Mouse (Mus musculus) mesoderm, embryonic 11.5 days (tissue): Measurements from ENCODE around the gene Depdc1b.

Source experiments
- DNase-seq: peaks from one replicate; pipeline ENCODE4 v3.0.0-alpha.2; 2012; ENCODE audit warnings: low read depth, low spot score

Gene Depdc1b

DNA sequence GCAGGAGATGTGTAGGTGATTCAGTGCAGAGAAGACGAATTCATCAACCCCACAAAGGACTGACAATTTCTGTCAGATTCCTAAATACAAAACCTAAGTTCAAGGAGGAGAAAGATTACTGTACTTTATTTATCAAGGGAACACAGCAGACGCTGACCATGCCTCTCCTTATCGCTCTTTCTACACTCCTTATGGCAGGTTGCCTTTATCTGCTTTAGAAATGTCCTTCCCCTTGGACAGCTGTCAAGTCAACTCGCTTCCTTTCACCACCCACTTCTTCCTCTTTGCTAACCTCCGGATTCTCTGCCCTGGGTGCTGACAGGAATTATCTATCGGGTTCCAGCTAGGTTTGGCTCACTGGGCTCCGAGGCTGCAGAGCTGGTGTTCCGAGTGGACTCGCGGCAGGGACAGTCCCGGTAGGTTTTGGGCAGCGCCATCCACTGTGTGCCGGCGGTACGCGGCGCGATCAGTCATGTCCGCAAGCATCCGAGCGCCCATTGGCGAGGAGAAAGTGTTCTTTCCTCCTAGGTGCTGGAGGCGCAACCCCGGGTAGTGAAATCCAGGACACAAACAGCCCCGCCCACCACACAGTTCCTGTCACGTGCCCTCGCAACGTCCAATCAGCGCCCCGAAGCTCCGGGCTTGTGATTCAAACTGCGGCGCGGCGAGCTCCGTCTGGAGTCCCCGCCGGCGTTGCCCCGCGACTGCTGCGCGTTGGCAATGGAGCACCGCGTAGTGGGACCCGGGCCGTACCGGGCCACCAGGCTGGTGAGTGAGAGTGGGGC, at the start of gene Depdc1b:
Gene Depdc1b, plus strand, starts transcription at position 631 of the 785 bp plus-strand sequence.
- DNase-seq, result peak; percentile 94

GRCm38 (mm10) chr13:108267841-108268634, 48.1 kb upstream of the Depdc1b start:
- no peak for DNase-seq

GRCm38 (mm10) chr13:108271458-108272148, 44.5 kb upstream of the Depdc1b start:
- no peak for DNase-seq

DNA sequence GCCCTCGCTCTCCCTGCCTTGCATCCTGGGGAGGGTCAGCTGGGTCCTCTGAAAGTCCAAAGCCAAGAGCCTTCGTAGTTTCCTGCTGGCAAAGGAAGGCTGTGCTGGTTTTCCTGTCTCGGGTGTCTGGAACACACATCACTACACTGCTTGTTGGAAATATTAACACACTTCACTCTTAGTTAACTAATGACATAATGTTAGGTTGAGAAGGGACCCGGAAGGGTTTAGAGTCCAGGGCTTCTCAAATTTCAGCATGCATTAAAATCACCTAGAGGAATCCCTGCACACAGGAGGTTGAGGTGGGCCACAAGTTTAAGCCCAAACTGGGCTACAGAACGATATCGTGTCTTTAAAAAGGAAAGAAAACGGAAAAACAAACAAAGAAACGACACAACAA, 43.8 kb upstream of the Depdc1b start:
- no peak for DNase-seq

GRCm38 (mm10) chr13:108273034-108273433, 43.1 kb upstream of the Depdc1b start:
- DNase-seq, result no peak

DNA sequence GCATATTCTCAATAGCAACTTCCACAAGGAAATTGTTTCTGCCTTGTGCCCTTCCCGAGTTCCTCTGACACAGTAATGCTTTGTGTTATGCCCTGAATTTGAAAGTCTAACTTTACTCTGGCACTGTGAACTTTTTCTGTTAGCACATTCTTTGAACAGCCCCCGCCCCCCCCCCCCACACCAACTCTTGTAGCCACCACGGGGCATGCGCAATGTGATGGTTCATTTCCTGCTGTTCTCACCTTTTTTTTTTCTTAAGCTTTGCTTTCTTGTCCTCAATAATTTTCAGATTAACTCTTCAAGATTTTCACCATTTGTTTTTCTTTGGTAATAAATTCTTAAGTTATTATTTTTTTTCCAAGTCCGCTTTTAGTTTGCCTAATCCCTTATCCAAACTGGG, 42.7 kb upstream of the Depdc1b start:
- DNase-seq, result peak; percentile 23

DNA sequence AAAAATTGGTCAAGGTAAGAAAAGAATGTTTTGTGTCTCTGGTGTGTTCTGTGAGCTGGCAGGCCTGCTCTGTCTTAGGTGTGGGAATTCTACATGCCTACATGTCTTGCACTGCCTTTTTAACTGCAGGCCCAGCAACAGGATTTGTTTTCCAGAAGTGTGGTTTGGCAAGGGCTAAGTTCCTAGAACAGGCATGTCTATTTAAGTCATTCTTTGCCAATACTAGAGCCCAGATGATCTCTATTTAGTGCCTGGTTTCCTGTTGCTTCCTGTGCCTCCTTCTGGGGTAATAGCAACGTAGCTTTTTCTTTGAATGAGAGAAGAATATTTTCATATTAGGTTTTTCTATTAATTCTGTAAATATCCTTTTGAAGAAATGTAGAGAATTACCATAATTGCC, 39.6 kb upstream of the Depdc1b start:
- no peak for DNase-seq

DNA sequence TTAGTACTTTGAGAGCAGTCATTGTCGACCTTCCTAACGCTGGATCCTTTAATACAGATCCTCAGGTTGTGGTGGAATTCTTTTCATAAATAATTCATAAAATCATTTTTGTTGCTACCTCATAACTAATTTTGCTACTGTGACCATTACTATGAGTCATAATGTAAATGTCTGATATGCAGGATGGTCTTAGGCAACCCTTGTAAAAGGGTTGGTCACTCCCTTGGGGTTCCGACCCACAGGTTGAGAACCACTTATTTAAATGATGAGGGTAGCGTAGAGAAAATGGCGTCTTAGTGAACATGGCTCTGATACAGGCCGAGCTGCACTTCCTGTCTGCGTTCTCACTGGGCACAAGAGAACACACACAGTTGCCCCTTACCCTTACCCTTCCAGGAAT, 38.8 kb upstream of the Depdc1b start:
- no peak for DNase-seq

- no peak for DNase-seq
Observed at GRCm38 (mm10) chr13:108278592-108278991, 37.5 kb upstream of the Depdc1b start.

- no peak for DNase-seq
Observed at GRCm38 (mm10) chr13:108284312-108284711, 31.8 kb upstream of the Depdc1b start.

DNA sequence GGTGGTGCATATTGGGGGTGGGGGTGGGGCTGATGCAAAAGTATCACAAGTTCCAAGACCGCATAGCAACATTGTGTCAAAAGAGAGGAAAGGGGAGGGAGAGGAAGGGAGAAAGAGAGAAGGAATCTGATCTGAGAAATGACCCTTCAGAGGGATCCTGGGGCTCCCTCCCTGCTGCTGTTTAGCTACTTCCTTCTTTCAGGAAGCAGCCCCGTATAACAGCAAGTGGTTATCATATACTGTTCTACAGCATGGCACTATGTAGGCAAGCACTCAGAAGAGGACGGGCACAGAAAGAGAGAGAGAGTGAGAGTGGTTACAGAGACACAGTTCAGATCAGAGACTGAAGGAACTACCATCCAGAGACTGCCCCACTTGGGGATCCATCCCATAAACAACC, 28.2 kb upstream of the Depdc1b start:
- no peak for DNase-seq

- no peak for DNase-seq
Observed at GRCm38 (mm10) chr13:108289436-108289835, 26.7 kb upstream of the Depdc1b start.

DNA sequence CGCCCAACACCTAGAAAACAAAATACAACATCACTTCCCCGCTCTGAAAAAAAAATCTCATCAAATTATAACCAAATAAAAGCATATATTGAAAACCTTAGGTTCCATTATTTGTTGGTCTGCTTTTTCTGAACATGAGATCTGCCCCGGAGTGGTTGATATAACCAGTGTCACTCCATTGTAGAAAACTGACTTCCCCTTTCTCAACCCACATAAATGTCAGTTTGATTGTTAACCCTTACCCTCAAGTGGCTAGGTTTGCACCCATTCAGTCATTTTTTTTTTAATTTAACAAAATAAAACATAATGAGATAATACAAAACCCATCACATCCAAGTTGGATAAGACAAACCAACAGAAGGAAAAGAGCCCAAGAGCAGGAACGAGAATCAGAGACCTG, 25.8 kb upstream of the Depdc1b start:
- no peak for DNase-seq

- peak; percentile 53 for DNase-seq
Observed at GRCm38 (mm10) chr13:108297350-108298093, 18.6 kb upstream of the Depdc1b start.

GRCm38 (mm10) chr13:108298241-108298640, 17.9 kb upstream of the Depdc1b start:
- no peak for DNase-seq

DNA sequence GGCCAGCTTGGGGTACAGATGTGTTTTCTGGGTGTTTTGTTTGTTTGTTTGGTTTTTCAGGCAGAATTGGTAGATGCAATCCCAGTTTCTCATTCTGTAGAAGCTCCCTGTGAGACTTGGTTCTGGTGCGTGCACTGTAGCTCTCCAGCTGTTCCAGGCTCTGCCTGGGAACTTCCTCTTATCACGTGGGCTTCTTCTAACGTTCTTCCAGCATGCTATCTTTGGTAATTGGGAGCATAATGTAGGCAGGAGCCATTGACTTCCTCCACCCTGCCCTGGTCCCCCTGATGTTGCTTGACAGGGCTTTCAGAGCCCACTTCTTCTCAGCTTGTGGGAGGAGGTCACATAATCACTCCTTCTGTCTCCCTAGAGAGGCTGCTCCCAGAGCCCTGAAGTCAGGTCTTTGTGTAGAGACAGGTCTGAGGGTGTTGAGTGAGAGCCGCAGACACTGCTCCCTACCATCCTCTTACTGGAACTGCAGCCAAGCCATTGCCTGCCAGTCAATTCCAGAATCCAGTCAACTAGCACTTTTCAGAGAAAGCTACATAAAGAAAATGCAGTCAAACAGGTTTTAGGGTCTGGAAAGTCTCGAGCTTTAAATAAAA, 15.7 kb upstream of the Depdc1b start:
- DNase-seq, result peak; percentile 30

GRCm38 (mm10) chr13:108301411-108301810, 14.7 kb upstream of the Depdc1b start:
- peak; percentile 47 for DNase-seq

- DNase-seq, result no peak
Observed at GRCm38 (mm10) chr13:108302957-108303675, 13.0 kb upstream of the Depdc1b start.

GRCm38 (mm10) chr13:108303841-108304240, 12.3 kb upstream of the Depdc1b start:
- no peak for DNase-seq

DNA sequence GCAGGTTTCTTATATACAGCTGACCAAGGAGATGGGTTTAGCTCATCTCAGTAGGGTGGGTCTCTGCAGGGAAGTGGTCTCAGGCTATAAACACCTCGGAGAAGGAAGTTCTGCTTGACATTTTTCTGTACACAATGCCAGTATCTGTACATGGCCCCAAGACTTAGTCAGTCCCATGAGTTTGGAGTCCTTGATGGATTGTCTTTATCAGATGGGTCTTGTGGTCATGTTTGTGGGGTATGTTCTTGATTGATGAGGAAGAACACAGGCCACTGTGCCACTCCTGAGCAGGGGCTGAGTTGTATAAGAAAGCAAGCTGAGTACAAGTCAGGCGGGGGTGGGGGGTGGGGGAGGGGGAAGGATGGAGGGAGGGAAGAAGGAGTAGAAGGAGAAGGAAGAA, 11.5 kb upstream of the Depdc1b start:
- DNase-seq, result no peak
